Mouse (Mus musculus): Measurements from ENCODE around the gene Rad9b. TPM values are rescaled to one million over a fixed set of nuclear protein-coding genes. Genes with fewer than 3 reads are reported as not detected.

Rad9b gene
- total RNA-seq, 2 experiments from 2014 or later, result 0.38 to 0.45 TPM

GRCm38 (mm10) chr5:122318100-122318499 is 35.9 kb downstream of the Rad9b start:
- Histone ChIP-seq H3K4me3 (no peak overlapping the region), H3K27ac (peak overlapping the region; percentile 97)
- intact Hi-C loops (cut with DNase I), result no loop called here
- DNase-seq, result no peak
- TF ChIP-seq CTCF (IDR thresholded peaks at IDR 0.05), result peak; percentile 52

GRCm38 (mm10) chr5:122317329-122318045 is 36.5 kb downstream of the Rad9b start:
- intact Hi-C loops (cut with DNase I), result no loop called here
- H3K4me3 ChIP-seq, result peak overlapping the region; percentile 19; the same call in 1 of the 2 replicates
- no peak for TF ChIP-seq CTCF (IDR thresholded peaks at IDR 0.05)
- DNase-seq, result peak; percentile 79
- peak overlapping the region; percentile 97 for H3K27ac ChIP-seq

- TF ChIP-seq CTCF (IDR thresholded peaks at IDR 0.05), result peak; percentile 57
- peak overlapping the region; percentile 97 for H3K27ac ChIP-seq
- intact Hi-C loops (cut with DNase I), result loop anchor here (1.0 kb wide), 1 partner anchor 30 kb away; no protein-coding TSS in a partner anchor
- H3K4me3 ChIP-seq, result peak overlapping the region; percentile 44
- DNase-seq, result peak; percentile 99
Observed at GRCm38 (mm10) chr5:122314966-122315667, 38.9 kb downstream of the Rad9b start.

- DNase-seq, result peak; percentile 71
Observed at GRCm38 (mm10) chr5:122312942-122313684, 40.9 kb downstream of the Rad9b start.

GRCm38 (mm10) chr5:122312346-122312745 is 41.7 kb downstream of the Rad9b start:
- DNase-seq, result peak; percentile 59
- TF ChIP-seq CTCF (IDR thresholded peaks at IDR 0.05), result no peak
- intact Hi-C loops (cut with DNase I), result no loop called here
- H3K27ac ChIP-seq, result peak overlapping the region; percentile 97
- no peak overlapping the region; the same call in 1 of the 2 replicates for H3K4me3 ChIP-seq

More at GRCm38 (mm10) chr5:122312942-122313684, 40.9 kb downstream of the Rad9b start:
- Histone ChIP-seq H3K27ac (peak overlapping the region; percentile 97), H3K4me3 (peak overlapping the region; percentile 44)
- TF ChIP-seq CTCF (IDR thresholded peaks at IDR 0.05), result no peak
- intact Hi-C loops (cut with DNase I), result no loop called here

- TF ChIP-seq CTCF (IDR thresholded peaks at IDR 0.05), result no peak
- intact Hi-C loops (cut with DNase I), result no loop called here
- DNase-seq, result no peak
- Histone ChIP-seq H3K27ac (peak overlapping the region; percentile 97), H3K4me3 (peak overlapping the region; percentile 25; the same call in 1 of the 2 replicates)
Observed at GRCm38 (mm10) chr5:122311692-122312091, 42.3 kb downstream of the Rad9b start.

- no peak for TF ChIP-seq CTCF (IDR thresholded peaks at IDR 0.05)
- DNase-seq, result no peak
- intact Hi-C loops (cut with DNase I), result no loop called here
- no peak overlapping the region for H3K4me3 ChIP-seq
- peak overlapping the region; percentile 97 for H3K27ac ChIP-seq
Observed at GRCm38 (mm10) chr5:122310699-122311098, 43.3 kb downstream of the Rad9b start.

GRCm38 (mm10) chr5:122306536-122306935 is 47.5 kb downstream of the Rad9b start:
- no peak for DNase-seq
- Histone ChIP-seq H3K4me3 (no peak overlapping the region), H3K27ac (peak overlapping the region; percentile 38)
- no peak for TF ChIP-seq CTCF (IDR thresholded peaks at IDR 0.05)
- intact Hi-C loops (cut with DNase I), result no loop called here

GRCm38 (mm10) chr5:122305472-122305871 is 48.6 kb downstream of the Rad9b start:
- TF ChIP-seq CTCF (IDR thresholded peaks at IDR 0.05), result no peak
- no peak overlapping the region for H3K4me3 ChIP-seq
- peak overlapping the region; percentile 79 for H3K27ac ChIP-seq
- intact Hi-C loops (cut with DNase I), result no loop called here
- no peak for DNase-seq

GRCm38 (mm10) chr5:122304541-122304940 is 49.5 kb downstream of the Rad9b start:
- Histone ChIP-seq H3K4me3 (no peak overlapping the region), H3K27ac (peak overlapping the region; percentile 79)
- intact Hi-C loops (cut with DNase I), result no loop called here
- TF ChIP-seq CTCF (IDR thresholded peaks at IDR 0.05), result no peak
- no peak for DNase-seq

GRCm38 (mm10) chr5:122303937-122304336 is 50.1 kb downstream of the Rad9b start:
- intact Hi-C loops (cut with DNase I), result no loop called here
- peak; percentile 60 for DNase-seq
- Histone ChIP-seq H3K27ac (peak overlapping the region; percentile 79), H3K4me3 (peak overlapping the region; percentile 13; the same call in 1 of the 2 replicates)
- TF ChIP-seq CTCF (IDR thresholded peaks at IDR 0.05), result no peak
